Mouse (Mus musculus): Measurements from ENCODE around the gene Gch1.
"Not testable (repeated sequence)": the region's sequence is repeated elsewhere in the genome, so short reads cannot be mapped to it uniquely, and the experiment has no call there.

Gch1 gene

DNA sequence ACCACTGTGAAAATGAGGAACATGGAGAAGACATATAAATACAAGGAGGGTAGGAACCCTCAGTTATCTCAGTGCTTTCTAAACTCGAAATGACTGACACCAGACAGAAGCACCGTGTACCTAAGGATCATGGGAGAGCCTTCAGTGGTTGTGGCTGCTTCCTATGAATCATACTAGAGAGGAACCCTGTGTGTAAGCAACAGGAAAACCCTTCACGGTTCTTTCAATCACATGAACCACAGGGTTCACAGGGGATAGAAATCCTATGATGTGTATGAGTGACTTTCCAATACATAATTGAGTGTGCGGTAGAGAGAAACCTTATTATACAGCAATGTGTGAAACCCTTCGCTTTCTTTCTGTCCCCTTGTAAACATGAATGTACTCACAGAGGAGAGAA, 24.1 kb downstream of the Gch1 start:
- peak in 1 of 2 experiments; percentile 63 for DNase-seq (ENCODE audit: low spot score in 2 of 2)

DNA sequence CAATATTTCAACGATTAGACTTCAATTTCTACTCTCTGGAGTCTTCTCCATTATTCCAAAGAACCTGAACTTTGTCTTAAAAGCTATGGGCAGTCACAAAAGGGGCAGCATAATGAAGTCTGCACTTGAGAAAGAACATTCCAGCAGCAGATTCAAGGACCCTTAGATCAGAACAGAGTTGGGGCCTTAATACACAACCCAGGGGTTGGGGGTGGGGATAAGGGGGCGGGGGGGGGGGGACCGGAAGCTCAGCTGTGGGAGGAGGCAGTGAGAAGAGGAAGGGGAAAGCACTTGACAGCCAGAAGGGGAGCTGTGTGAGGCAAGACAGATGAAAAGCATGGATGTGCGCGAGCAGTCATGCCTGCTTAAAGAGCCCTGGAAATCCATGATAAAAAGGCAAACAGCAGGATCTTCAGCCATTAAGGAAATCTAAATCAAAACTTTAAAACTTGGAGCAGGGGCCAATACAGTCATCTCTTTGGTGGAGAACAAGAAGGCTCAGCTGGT, 27.2 kb downstream of the Gch1 start:
- no peak for DNase-seq (ENCODE audit: low spot score in 2 of 2)

DNA sequence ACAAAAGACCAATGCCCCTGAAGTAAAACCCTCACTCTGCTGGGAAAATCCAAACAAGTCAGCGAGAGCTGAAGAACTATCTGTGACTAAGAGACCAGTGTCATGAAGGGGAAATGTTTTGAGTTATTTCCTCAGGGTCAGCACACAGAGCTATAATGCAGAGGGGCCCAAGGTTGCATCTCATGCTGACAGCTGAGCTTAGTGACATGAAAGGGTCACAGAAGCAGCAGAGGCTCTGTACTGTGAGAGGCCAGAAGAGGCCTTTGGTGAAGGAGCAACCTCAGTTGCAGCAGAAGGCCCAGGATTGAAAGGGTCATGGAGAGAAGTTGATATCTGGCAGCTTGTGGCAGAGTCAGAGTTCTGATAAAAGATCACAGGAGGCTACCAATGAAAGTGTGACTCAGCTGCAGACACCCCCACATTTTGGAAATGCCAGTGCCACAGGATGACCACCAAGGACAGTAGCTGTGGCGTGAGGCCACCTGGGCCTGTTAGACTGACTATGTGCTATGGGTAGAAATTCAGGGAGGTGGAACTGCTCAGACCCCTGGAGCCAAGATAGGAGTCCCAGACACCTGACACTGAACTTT, 29.1 kb downstream of the Gch1 start:
- no peak for DNase-seq (ENCODE audit: low spot score in 2 of 2)

DNA sequence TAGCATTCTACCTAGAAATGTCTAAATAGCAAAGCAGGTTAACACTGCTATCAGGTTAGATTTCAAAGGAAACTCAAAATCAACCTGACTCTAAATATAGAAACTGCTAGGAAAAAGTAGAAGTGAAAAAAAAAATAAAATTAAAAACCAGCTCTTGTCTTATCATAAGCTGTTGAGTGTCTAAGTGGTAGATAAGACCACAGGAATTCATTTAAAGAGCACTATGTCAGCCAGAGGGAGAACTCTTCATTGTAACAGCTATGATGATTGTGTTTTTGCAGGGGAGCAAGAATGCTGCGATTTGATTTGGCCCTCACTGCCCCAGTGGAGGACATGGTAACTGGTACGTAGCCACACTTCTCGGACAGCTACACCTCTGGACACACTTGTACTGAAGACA, 34.9 kb downstream of the Gch1 start:
- no peak for DNase-seq (ENCODE audit: low spot score in 2 of 2)

DNA sequence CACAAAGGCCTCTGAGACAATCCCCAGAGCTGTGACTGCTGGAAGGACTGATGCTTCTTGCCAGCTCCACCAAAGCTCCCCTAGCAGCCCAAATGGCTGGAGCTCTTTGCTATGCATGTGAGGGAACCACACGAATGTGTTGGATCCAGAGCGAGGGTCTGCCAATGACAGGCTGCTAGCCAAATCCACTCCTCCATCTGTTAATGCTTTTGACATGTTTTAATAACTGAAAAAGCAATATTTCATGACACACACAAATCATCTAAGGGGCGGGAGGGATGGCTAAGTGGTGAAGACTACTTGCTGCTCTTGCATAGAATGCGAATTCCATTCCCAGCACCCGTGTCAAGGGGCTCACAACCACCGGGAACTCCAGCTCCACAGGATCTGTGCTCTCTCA, 37.9 kb downstream of the Gch1 start:
- DNase-seq (ENCODE audit: low spot score in 2 of 2) = no peak

DNA sequence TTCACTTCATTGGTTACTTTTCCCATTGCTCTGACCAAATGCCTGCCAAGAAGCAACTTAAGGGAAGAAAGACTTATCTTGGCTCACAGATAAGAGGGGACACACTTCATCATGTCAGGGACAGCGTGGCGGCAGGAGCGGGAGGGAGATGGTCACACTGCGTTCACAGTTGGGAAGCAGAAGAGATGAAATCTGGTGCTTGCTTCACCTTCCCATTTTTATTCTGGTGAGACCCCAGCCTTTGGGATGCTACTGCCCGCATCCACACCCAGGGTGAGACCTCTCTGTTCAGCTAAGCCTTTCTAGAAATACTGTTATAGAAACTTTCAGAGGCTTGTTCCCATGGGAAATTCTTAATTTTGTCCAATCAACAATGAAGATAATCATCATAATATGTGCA, 44.9 kb downstream of the Gch1 start:
- no peak for DNase-seq (ENCODE audit: low spot score in 2 of 2)

DNA sequence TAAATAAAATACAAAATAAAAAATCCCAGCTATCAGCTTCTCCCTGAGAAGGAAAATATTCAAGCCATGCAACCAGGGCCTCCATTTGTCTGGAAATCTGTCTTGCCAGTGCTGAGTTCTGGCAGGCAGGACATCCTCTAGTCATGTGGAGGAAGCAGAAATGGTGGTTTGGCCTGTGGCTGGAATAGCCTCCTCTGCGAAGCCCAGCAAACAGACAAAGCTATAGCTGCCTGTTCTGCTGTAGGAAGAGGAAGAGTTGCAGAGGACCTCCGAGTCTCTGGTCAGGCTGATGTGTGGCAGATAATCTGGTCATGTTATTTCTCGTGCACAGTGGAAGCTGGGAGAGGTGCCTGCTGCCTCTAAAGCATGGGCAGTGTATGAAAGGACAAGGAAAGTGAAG, 50.4 kb downstream of the Gch1 start:
- no peak for DNase-seq (ENCODE audit: low spot score in 2 of 2)

DNA sequence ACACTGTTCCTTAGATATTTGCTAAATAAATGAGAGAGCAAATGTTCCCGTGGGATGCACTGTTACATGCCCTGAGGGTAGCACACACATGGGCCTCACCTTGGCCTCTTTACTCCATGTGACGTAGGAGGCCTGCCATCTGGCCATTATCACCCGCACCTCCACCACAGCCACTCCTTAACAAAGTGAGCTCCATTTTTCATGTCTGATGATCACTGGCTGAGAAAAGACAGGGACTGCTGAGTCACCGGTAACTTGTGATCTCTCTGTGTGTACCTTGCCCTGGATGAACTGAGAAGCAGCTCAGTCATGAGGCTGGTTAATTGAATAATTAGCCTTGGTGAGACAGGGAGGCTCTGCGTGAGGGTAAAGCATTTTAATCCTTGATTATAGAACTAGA, 52.6 kb downstream of the Gch1 start:
- DNase-seq (ENCODE audit: low spot score in 2 of 2) = no peak

DNA sequence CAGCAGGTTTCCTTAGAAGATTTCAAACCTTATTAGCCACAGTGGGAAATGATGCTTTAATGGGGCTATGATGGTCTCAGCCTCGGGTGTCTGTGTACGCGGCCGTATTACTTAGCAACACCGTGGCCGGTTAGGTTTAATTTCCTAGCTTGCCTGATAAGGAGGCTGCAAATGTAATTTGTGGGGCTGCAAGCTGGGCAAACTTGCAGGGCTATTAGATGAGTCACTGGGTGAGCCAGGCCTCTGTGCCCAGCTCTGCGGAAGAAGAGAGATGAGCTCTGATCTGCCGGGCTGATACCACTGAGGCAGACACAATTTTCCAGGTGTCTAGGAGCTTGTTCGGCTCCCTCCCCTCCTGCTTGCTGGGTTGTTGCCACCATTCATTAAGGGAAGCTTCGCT, 55.3 kb downstream of the Gch1 start:
- no peak for DNase-seq (ENCODE audit: low spot score in 2 of 2)

DNA sequence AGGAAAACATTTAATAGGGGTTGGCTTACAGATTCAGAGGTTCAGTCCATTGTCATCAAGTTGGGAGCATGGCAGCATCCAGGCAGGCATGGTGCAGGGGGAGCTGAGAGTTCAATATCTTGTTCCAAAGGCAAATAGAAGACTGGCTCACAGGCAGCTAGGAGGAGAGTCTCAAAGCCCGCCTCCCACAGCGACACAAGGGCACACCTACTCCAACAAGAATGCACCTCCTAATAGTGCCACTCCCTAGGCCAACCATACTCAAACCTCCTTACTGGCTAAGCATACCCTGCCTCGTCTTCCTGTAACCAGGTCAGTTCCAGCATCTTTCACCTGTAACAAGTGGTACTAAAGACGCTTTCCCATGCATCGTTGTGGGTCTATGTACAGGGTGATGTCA, 61.2 kb downstream of the Gch1 start:
- no peak for DNase-seq (ENCODE audit: low spot score in 2 of 2)

DNA sequence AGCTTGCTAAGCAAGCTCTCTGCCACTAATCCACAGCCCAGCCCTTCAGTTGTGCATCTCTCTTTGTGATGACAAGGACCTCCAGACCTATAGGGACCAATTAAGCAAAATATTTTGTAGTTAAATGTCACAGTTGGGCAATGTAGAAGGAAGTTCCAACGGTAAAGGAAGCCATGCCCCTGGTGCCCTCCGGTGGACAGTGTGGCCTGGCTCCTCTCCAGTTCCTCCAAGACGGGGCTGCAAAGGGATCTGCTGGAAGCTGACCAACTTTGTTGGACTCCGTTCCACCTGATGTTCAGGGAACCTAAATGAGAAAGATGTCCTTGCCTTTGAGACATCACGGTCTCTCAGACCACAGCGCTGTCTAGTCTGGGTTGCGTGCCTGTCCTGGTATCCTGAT, 71.7 kb downstream of the Gch1 start:
- no peak for DNase-seq (ENCODE audit: low spot score in 2 of 2)

DNA sequence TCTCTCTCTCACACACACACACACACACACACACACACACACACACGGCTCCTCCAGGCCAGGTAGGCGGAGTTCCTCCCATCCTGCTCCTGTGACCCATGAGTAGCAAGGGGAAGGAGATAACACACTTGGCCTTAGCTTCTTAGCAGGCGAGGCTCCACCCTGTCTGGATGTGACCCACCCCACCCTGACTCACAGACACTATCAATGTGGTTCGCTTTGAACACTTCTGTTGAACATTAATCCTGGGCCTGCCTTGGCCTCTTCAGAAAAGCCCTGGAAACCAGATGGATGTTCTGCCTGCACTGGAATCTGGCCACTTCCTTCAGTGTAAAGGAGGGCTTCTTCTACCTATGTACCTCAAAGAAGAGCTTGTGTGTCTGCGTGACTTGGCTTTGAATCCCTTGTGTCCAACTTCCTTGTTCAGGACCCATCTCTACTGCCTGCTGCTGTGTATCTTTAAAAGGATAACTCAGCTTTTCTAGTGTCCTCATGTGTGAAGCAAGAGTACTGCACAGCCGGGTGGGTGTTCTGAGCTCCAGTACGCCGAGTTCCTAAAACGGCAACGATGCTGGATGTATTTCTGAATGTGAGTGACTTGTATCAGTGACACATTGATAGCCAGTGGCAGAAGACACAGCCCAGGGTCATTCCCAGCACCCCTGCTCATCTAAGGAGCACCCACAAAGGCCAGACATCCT, 73.0 kb downstream of the Gch1 start:
- no peak for DNase-seq (ENCODE audit: low spot score in 2 of 2)

DNA sequence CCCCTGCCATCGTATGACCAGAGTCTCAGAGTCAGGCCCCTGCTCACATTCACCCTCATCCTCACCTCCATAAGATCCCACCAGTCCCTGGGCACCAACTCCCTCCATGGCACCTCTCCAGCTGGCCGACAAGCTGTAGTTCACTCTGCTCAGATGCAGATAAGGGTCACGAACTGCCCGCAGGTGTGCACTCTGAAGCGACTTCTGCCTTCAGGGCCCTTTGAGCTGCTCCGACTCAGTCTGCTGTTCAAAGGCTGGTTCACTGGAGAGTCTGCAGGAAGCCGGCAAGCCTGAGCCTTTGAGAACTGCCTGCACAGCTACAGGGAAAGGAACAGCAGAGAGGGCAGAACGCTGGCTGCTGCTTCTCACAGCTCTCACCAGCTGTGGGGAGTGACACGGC, 74.1 kb downstream of the Gch1 start:
- DNase-seq (ENCODE audit: low spot score in 2 of 2) = no peak

DNA sequence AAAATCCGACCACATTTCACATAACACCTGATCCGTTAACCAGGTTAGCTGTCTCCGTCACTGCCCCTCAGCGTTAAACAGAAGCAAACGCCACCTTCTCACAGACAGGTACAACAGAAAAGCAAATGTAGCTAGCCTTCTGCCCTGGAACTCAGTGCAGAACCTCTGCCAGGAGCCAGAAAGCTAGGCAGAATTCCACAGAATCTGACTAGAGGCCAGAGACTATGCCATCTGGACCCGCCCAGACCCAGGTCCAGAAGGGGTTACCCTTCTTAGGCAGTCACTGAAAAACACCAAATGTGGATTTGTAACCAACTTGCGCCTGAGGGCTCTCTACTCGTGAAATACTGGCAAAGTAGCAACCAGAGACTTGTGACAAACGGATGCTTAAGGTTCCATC, 77.9 kb downstream of the Gch1 start:
- no peak for DNase-seq (ENCODE audit: low spot score in 2 of 2)

DNA sequence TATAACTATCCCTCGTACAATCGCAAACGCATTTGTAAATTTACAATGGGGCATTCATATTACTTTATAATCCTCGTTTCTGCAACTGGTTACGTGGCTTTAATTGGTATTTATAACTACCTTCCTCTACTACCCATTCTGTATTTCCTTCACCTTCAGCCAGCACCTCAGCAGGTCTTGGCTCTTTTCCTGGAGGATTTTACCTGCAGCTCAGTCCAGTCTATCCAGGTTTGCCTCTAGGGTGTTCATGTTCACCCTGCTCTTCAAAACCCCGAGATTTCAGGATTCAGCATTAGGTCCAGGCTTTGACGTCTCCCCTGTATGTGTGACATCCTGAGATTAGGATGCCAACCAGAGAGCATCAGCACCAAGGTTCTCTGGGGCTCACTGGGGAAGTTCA, 78.8 kb downstream of the Gch1 start:
- DNase-seq (ENCODE audit: low spot score in 2 of 2) = not testable (repeated sequence)

DNA sequence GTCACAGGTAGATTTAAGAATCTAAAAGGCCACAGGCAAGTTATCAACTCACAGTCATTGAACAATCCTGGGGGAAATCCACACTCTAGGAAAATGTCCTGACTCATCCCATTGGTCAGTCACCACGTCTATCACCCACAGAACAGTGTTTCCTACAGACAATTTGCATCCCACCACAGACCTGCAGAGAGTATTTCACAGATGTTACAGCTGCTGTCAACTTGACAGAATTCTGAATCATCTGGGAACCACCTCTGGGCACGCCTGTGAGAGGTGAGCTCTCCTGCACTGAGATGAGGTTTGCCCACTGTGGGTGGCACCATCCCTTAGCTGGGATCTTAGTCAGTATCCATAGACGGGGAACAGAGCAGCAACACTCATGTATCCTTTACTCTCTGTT, 81.8 kb downstream of the Gch1 start:
- DNase-seq (ENCODE audit: low spot score in 2 of 2) = no peak

DNA sequence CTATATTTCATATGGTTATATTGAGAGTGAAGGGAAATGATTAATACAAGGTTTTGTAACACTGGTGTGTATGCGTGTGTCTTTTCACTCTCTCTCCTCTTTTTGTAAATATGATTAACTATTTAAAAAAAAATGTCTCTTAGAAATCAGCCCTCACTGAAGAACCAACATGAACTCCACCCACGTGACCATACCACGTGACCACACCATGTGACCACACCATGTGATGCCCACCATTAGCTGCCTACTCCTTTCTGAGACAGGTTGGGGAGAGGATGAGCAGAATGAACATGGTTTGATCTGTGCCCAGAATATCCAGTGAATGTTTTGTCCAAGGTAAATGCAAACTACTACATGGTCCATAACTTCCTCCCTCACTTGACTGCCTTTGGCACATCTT, 83.5 kb downstream of the Gch1 start:
- DNase-seq (ENCODE audit: low spot score in 2 of 2) = peak; percentile 5 to 14

DNA sequence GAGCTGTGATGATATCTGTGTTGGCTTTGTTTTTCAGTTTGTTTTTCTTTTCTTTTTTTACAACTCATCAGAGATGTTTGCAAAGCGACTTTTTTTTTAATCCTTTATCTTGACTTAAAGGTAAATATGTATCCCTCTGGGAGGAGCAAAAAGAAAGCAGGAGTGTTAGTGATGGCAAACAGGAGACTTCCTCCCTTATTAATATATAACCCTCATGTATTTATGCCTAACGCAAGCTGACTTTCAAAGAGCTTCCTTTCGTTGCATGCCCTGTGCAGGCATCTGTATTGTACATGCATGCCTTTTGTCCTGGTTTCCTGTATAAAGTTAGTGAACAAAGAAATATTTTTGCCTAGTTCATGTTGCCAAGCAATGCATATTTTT, 84.0 kb downstream of the Gch1 start:
- no peak for DNase-seq (ENCODE audit: low spot score in 2 of 2)

DNA sequence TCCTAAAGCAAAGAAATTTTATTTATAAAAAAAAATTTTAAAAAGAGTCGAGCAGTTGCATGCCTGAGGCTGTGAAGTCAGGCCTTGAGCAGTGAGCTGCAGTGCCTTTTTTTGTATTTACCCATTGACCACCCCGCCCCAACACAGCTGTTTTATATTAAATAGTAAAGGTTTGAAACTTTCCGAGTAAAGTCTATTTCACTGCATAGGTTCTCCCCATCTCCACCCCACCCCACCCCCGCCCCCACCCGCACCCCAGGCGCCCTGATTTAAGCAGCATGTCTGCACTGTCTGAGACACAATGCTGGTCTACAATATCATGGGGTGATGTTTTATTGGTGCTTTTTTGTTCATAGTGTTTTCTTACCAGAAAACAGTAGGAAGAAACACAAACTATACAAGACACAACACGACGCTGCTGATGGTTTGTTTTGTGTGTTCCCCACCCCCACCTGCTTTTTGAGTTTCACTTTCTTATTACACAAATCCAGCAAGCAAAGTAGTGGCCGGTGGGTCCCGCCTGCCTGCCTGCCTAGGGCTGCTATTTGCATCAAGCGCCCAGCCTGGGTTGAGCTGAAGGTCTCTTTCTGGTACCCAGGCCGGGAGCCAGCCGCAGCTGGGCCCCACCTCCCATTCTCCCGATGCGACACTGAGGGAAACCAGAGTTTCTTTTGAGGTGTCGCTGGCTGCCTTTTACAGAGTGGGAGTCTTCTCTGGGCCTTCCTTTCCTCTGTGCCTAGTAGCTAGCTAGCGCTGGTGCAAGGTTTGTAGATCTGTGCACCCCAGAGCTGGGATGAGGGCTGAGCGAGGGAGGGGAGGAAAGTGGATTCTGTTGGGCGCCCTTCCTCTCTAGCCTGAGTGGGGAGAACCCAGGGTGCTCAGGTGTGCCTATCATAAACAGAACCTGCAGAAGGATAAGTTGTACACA, 84.7 kb downstream of the Gch1 start:
- peak in 1 of 2 experiments; percentile 21 for DNase-seq (ENCODE audit: low spot score in 2 of 2)

Measured in natural killer cell, adult 2 months (primary cell).